Mouse (Mus musculus) ES-Bruce4 (cell line): ENCODE results near the gene Brinp1. TPM values are rescaled to one million over a fixed set of nuclear protein-coding genes. Genes with fewer than 3 reads are reported as not detected.

Experiments
- H3K27ac ChIP-seq: 2 replicates; pipeline ENCODE4 v1.5.1; 2012; ENCODE audit warnings: low read length, inconsistent platforms; ENCODE audit not compliant: insufficient read depth
- H3K27me3 ChIP-seq: 2 replicates; pipeline ENCODE4 v1.6.1; 2012; ENCODE audit warnings: mild to moderate bottlenecking, low read length, inconsistent platforms; ENCODE audit not compliant: control insufficient read depth, poor library complexity, insufficient read depth, severe bottlenecking
- H3K36me3 ChIP-seq: 2 replicates; pipeline ENCODE4 v1.6.1; 2012; ENCODE audit warnings: inconsistent platforms, mild to moderate bottlenecking, low read length, moderate library complexity; ENCODE audit not compliant: control insufficient read depth, poor library complexity, insufficient read depth, severe bottlenecking
- H3K4me1 ChIP-seq: one replicate; pipeline ENCODE4 v1.8.1; 2011; ENCODE audit warnings: low read length; ENCODE audit not compliant: control insufficient read depth, insufficient read depth
- H3K4me3 ChIP-seq: 2 replicates; pipeline ENCODE4 v1.5.1; 2011; ENCODE audit warnings: low read depth, mild to moderate bottlenecking, low read length
- H3K9ac ChIP-seq: 2 replicates; pipeline ENCODE4 v1.6.1; 2012; ENCODE audit warnings: low read depth, mild to moderate bottlenecking, inconsistent platforms; ENCODE audit not compliant: poor library complexity, severe bottlenecking
- H3K9me3 ChIP-seq: replicated peaks from 2 replicates; pipeline ENCODE4 v1.6.1; 2012; ENCODE audit warnings: mild to moderate bottlenecking, low read length, inconsistent platforms; ENCODE audit not compliant: control insufficient read depth, poor library complexity, insufficient read depth, severe bottlenecking
- CTCF ChIP-seq: IDR thresholded peaks from one replicate; pipeline ENCODE4 v1.8.1; 2011; ENCODE audit warnings: low read depth, low read length
- EP300 ChIP-seq: IDR thresholded peaks from 2 replicates; pipeline ENCODE4 v1.6.1; 2011; ENCODE audit warnings: low read depth, low read length; ENCODE audit not compliant: insufficient read depth
- POLR2A ChIP-seq: IDR thresholded peaks from one replicate; pipeline ENCODE4 v1.8.1; 2011; ENCODE audit warnings: low read length; ENCODE audit not compliant: insufficient read depth
- polyA plus RNA-seq: library from polyadenylated mRNA; stranded (reverse); fragments of >200 nt; gene quantifications from 2 replicates; pipeline ENCODE4 v1.2.4, GENCODE M21; 2011; ENCODE audit warnings: low read depth; ENCODE audit not compliant: missing spikeins, insufficient read depth, insufficient read length

The Brinp1 gene
- polyA plus RNA-seq, 1 experiment = 0.49 TPM

DNA sequence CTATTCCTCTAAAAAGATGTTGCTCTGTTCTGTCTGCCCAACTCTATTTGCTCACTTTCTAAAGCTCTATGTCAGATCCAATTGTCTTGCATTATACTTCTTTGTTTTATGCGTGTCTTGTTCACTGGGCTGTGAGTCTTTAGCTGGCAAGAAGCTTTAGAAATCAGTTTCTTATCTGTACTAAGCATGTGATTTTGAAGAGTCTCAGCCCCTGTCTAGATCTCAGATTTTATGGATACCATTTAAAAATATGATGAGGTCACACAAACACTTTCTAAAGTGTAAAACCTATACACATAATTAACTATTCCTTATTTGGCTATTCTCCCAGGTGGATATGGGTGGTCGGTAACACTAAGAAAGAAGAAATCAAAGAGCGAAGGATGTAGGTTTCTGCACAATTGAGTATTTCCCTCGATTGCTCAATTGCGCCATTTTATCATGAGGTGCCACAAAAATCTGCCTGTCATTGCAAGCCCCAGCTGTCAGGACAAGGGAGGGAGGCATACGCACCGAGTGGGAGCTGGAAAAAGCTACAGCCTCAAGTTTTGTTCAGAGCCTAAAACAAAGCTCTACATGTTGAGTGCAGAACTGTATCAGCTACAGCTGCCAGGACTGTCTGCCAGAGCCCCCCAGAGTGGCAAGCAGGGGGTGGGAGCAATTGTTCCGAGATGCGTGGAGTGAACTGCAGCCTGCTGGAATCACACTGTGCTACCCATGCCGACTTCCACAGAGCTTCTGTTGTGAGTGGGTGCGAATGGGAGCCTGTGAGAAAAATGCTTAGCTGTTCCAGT lies 47.6 kb downstream of the Brinp1 start:
- Histone ChIP-seq H3K36me3 (no peaks in the 10 kb centered on the region), H3K9me3 (no peaks in the 10 kb centered on the region), H3K4me1 (no peaks in the 10 kb centered on the region), H3K27me3 (no peaks in the 10 kb centered on the region), H3K27ac (no peak overlapping the region), H3K4me3 (no peak overlapping the region), H3K9ac (no peak overlapping the region)
- TF ChIP-seq CTCF (no peak), EP300 (no peak), POLR2A (no peak)

DNA sequence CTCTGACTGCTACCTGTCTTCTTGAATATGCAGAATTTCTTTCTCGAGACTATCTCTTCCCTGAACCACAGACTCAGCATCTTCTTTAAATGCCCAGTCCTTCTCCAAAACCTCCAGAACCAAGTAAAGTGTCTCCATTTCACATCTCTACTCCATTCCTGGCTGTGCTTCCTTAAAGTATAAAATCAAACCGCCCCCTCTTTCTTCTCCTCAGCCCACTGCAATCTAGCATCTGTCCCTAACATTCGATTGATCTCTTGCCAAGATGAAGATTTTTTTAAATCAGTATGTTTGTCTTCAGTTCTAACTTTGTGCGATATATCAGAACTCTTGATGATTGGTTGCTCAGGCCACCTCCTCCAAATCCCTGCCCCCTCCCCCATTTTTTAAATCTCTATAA lies 63.7 kb downstream of the Brinp1 start:
- Histone ChIP-seq H3K27ac (no peak overlapping the region), H3K4me1 (peaks cover under 1% of the 10 kb centered on the region), H3K4me3 (no peak overlapping the region), H3K9ac (no peak overlapping the region), H3K36me3 (no peaks in the 10 kb centered on the region), H3K27me3 (no peaks in the 10 kb centered on the region), H3K9me3 (no peaks in the 10 kb centered on the region)
- TF ChIP-seq POLR2A (no peak), CTCF (no peak)

GRCm38 (mm10) chr4:68886276-68886675 lies 67.9 kb downstream of the Brinp1 start:
- no peak overlapping the region for H3K4me3 ChIP-seq
- TF ChIP-seq CTCF = no peak
- no peak for TF ChIP-seq POLR2A
- no peak for TF ChIP-seq EP300
- no peaks in the 10 kb centered on the region for H3K27me3 ChIP-seq
- no peak overlapping the region for H3K9ac ChIP-seq
- H3K27ac ChIP-seq = no peak overlapping the region
- H3K4me1 ChIP-seq = peaks cover 1% of the 10 kb centered on the region
- no peaks in the 10 kb centered on the region for H3K36me3 ChIP-seq
- H3K9me3 ChIP-seq = no peaks in the 10 kb centered on the region

GRCm38 (mm10) chr4:68872028-68872427 lies 82.2 kb downstream of the Brinp1 start:
- H3K27me3 ChIP-seq = no peaks in the 10 kb centered on the region
- no peak overlapping the region for H3K9ac ChIP-seq
- no peaks in the 10 kb centered on the region for H3K9me3 ChIP-seq
- H3K36me3 ChIP-seq = no peaks in the 10 kb centered on the region
- TF ChIP-seq CTCF (no peak), POLR2A (no peak), EP300 (no peak)
- H3K4me1 ChIP-seq = no peaks in the 10 kb centered on the region
- H3K27ac ChIP-seq = no peak overlapping the region
- no peak overlapping the region for H3K4me3 ChIP-seq

DNA sequence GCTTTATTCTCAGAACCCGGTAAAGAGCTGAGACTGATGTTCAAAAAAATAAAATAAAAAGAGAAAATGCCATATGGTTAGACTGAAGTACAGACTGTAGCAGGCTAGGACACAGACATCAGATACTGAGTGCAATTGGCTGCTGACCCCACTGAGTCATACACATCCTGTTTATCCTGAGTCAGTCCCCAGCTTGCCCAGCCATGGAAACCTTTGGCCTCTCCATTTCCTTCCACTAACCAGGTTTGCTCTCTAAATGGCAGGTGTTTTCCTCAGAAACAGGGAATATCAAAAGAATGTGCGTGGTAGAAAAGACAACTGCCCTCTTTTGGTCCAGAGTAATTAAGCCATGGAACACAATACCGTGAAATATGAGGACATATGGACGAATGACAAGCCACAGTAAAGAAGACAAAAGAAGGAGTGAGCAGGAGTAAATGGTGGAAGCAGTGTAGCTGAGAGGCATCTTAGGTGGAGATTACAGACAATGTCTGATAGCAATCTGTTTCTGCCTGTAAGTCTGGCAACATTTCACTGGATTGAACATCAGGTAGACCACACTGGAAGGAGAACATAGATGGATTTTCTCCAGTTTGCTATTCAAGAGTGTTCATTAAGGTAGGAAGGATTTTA lies 88.9 kb downstream of the Brinp1 start:
- no peak overlapping the region for H3K27ac ChIP-seq
- H3K27me3 ChIP-seq = no peaks in the 10 kb centered on the region
- no peak overlapping the region for H3K4me3 ChIP-seq
- TF ChIP-seq EP300 (no peak), CTCF (no peak), POLR2A (no peak)
- no peaks in the 10 kb centered on the region for H3K36me3 ChIP-seq
- H3K9ac ChIP-seq = no peak overlapping the region
- H3K4me1 ChIP-seq = no peaks in the 10 kb centered on the region
- H3K9me3 ChIP-seq = no peaks in the 10 kb centered on the region

- Histone ChIP-seq H3K27ac (no peak overlapping the region), H3K9me3 (no peaks in the 10 kb centered on the region), H3K27me3 (no peaks in the 10 kb centered on the region), H3K9ac (no peak overlapping the region), H3K36me3 (no peaks in the 10 kb centered on the region), H3K4me3 (no peak overlapping the region), H3K4me1 (no peaks in the 10 kb centered on the region)
- no peak for TF ChIP-seq POLR2A
- no peak for TF ChIP-seq EP300
- TF ChIP-seq CTCF = no peak
These were observed 89.5 kb downstream of the Brinp1 start for GRCm38 (mm10) chr4:68864668-68865067.
